Mouse (Mus musculus): ENCODE measurements around the gene Mvb12a.
"Not testable (repeated sequence)": the region's sequence is repeated elsewhere in the genome, so short reads cannot be mapped to it uniquely, and the experiment has no call there.

Gene Mvb12a

DNA sequence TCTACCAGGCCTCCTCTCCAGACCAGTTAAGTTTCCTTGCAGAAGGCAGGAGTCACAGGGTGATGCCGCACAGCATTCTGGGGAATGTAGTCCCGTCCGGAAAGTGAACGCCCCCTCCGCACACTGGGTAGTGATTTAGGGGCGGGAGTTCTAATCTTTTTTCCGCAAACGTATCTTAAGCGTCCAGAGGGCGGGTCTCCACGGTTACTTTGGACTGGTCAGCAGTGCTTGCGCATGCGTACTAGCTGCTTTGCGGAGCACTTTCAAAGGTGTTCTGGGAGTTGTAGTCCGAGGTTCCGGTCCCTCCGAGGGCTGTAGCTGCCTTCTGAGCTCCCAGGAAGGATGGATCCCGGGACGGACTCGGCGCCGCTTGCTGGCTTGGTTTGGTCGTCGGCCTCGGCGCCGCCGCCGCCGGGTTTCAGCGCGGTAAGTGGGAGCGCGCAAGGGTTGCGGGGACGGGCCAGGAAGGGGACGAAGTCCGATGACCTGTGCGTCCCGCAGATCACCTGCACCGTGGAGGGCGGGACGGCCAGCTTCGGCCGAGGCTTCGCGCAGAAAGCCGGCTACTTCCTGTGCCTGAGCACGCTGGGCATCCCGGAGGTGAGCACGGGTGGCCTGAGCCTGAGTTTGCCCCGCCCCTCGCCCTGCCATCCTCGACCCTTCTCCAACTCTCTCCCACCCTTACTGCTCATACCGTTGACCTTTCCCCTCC, at the start of gene Mvb12a:
TSS of gene Mvb12a (plus strand) at position 291 of the 712 bp plus-strand sequence.
- peak; percentile 92 to 93 for DNase-seq (ENCODE audit: low read depth in 1 of 2, low spot score in 2 of 2)

DNA sequence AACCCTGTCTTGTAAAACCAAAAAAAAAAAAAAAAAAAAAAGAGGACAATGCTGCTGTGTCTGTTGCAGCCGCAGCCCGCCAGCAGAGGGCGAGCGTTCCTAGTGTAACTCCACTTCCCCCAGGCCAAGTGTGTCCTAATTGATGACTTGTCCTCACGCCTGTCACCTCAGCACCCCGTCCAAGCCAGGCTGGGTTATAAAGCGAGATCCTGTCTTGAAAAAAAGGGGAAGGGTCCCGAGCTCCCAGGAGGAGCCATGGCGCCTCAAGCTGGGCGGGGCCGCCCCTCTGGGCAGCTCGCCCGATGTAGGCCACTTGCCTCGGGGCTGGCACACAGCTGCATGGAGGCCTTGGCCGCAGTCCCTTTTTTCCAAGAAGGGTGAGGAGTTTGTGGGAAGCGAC, 47.7 kb upstream of the Mvb12a start:
- peak in 1 of 2 experiments; percentile 74 for DNase-seq (ENCODE audit: low read depth in 1 of 2, low spot score in 2 of 2)

DNA sequence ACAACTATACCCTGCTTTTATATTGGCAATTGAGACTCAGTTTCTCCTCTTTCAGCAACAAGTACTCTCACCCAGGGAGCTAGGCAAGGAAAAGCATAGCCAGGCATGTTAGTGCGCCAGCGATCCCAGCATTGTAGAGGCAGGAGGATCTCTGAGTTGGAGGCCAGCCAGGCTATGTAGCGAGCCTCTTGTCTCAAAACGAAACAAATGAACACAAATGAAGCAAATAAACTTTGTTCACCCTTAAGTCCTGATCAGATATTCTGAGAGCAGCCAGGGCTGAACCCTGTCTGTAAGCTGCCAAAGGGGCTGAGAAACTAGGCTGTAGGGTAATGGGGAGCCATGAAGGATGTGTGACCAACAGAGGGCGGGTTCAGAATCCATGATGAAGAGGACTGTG, 46.9 kb upstream of the Mvb12a start:
- DNase-seq (ENCODE audit: low read depth in 1 of 2, low spot score in 2 of 2) = no peak

DNA sequence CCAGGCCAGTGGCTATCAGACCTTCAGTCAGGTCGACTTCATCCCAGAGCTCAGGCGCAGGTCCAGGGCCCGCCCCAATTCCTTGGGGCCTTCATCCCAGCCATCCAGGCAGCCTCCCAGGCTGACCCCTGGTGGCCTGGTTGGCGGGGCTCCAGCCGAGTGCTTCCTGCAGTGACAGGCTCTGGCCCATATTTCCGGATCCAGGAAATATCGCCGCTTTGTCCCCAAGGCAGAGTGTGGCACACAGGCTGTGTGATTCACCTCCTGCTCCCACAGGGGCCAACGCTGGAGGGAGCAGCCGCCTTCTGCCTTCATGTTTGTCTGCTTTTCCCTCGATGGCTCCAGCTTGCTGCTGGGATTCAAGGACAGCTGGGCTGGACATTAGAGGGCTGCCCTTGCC, 46.2 kb upstream of the Mvb12a start:
- DNase-seq (ENCODE audit: low read depth in 1 of 2, low spot score in 2 of 2) = no peak

DNA sequence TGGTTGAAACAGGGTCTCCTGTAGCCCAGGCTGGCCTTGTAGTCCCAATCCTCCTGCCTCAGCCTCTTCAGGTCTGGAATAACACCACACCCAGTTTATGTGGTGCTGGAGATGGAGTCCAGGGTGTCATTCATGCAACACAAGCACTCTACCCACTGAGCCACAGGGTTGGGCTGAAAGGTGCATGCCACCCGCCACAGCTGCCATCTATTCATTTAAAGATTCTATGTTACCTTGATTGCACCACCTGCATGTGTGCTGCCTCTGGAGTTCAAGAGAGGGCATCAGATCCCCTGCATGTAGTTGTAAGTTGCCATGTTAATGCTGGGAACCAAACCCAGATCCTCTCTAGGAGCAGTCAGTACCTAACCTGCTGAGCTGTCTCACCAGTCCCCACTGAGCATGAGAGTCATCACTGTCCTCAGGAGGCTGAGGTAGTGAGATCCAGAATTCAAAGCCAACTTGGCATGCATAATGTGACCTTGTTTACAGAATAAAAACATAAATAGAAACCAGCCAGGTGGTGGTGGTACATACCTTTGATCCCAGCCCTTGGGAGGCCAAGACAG, 45.6 kb upstream of the Mvb12a start:
- no peak for DNase-seq (ENCODE audit: low read depth in 1 of 2, low spot score in 2 of 2)

DNA sequence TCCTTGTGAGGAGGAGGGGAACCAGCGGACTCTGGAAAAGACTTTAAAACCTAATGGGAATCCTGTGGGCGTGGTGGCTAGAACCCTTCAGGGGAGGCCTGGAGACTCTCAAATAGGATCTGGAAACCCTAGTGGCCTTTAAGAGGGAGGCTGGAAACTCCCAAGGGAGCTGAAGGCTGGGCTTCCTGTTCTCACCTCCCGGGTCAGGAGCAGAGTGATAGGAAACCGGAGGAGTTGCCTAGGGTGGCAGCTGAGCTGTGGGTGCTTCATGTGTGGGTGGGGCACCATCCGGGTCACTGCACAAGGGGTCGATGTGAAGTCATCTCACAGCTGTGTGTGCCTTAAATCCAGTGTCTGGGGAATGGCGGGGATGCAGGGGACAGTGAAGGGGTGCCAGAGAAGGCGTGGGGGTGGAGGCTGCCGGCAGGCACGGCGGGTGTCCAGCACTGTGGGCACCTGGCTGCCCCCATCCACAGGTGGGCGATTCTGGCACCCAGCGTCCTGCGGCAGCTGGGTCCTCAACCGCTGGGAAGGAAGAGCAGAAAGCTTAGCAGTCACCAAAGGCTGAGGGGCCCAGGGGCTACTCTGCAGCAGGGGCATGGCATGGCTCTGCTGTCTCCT, 44.7 kb upstream of the Mvb12a start:
- no peak for DNase-seq (ENCODE audit: low read depth in 1 of 2, low spot score in 2 of 2)

DNA sequence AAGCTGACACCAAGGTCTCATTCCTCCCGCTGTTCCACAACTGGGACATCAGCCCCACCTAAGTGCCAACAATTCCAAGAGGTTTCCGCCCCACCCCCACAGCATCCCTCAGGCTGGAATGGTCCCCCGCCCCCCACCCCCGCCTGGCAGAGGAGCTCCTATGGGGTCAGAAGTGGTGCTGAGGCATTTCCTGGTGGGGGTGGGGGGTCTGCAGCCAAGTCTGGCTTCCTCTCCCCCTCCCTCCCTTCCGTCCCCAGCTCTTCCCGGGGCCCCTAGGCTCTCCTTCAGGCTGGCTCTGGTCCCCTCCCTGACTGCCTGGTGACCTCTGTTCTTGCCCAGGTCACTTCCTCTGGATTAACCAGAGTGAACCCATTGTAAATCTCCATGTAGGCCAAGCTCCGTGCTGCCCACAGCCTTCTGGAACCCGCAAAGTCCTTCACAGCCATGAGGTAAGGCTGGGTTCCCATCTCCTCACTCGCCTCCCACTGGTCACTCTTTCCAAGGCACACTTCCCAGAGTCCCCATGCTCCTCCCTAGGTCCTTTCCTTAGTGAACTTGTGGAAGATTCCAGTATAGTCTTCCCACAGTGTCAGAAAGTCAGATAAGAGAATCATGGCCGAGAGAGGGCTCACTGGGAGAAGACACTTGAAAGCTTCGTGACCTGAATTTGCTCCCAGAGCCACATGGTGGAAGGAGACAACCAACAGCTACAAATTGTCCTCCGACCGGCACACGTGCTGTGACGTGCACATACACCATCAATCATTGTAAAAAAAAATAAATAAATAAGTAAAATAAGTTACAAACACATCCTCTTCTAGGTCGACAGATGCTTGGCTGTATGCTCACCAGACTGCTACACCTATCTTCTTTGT, 43.7 kb upstream of the Mvb12a start:
- DNase-seq (ENCODE audit: low read depth in 1 of 2, low spot score in 2 of 2) = no peak

DNA sequence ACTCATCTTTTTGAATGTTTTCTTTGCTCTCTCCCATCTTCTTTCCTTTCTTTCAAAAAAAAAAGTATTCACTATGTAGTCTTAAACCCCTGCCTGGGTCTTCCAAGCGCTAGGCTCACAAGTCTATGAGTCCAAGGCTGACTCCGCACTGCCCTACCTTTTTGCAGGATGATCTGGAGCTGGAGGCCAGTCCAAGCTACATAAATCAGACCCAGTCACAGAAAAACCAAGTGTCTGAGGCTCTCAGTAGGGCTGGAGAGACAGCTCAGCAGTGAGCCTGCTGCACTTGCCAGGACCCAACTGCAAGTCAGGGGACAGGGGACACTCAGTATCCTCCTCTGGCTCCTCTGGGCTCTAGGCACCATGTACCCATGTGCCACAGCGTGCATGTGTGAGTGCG, 38.4 kb upstream of the Mvb12a start:
- DNase-seq (ENCODE audit: low read depth in 1 of 2, low spot score in 2 of 2) = no peak

DNA sequence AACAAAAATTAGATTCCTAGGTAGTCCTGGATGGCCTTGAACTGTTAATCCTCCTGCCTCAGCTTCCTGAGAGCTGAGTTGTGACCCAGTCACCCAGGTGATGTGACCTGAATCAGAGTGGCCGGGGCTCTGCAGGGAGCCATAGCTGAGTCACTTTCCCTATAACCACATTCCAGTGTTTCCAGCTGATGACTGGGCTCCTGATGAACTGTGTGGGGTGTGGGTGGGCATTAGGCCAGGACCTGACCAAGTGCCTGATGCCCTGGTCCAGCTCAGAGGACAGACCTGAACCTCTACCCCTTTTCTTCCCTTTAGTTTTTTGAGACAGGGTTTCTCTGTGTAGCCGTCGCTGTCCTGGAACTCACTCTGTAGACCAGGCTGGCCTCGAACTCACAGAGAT, 37.4 kb upstream of the Mvb12a start:
- DNase-seq (ENCODE audit: low read depth in 1 of 2, low spot score in 2 of 2) = no peak

DNA sequence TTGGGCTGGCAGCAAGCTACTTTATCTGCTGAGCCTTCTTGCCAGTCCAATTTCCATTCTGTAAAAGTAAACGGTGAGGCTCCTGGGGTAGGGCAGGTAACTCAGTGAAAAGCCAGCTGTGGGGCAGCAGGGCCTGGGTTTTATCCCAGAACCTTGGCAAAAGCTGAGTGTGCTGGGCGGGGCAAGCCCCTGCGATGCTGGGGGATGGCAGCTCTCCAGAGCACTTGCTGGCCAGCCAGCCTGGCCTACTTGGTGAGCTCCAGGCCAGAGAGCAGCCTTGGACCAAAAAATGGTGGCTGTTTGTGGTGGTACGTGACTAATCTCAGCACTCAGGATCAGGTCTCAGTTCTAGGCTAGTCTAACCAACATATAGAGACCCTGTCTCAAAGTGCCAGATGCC, 36.7 kb upstream of the Mvb12a start:
- no peak for DNase-seq (ENCODE audit: low read depth in 1 of 2, low spot score in 2 of 2)

DNA sequence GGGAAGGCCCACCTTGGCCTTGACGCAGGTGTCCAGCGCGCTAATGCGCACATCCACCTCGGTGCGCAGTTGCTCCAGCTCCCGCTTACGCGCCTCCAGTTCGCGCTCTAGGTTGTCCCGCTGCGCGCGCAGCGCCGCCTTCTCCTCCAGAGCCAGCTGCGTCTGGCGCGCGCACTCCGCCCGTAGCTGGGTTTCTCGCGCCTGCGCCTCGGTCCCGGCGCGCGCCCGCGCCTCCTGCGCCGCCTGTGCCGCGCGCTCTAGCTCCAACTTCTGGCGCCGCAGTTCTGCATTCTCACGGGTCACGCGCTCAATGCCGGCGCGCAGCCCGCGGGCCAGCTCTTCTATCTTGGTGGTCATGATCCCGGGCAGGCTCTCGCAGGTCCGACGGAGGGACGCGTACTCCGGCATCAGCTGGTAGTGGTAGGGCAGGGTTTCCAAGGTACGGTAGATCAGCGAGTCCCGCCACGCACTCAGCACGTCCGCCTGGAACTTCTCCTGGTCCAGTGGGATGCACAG, 35.1 kb upstream of the Mvb12a start:
- no peak for DNase-seq (ENCODE audit: low read depth in 1 of 2, low spot score in 2 of 2)

DNA sequence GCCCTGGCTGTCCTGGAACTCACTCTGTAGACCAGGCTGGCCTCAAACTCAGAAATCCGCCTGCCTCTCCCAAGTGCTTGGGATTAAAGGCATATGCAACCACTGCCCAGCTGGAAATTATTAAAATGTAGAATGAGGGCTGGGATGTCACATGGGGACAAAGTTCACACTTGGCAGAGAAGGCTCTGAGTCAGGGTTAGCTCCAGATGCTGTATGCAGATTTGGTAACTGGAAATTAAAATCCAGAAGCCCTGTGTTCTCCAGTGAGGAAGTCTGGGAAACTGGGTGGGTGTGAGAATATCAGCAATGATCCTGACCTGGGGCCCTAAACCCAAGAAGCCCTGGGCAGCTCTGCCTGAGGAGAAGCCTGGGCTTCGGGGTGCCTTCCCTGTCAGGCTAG, 33.4 kb upstream of the Mvb12a start:
- no peak for DNase-seq (ENCODE audit: low read depth in 1 of 2, low spot score in 2 of 2)

DNA sequence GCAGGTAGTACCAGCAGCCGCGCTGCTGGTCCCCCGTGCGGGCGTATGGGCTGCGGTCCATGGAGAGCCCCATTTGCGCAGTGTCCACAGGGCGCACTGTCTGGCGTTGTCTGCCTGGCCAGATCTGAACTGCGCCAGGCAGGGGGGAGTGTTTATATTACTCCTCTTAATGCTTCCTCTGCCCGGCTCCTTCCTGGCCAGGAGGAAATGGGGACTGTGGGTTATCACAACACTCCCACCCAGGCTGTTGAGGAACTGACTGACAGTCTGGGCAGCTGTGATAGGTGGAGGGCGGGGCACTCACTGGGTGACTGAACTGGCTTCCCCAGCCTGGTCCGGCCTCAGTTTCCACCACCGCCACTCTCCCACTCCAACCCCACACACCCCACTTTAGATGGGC, 31.1 kb upstream of the Mvb12a start, which contains the start of gene Plvap:
TSS of gene Plvap (minus strand) at position 109 of the 400 bp plus-strand sequence.
- DNase-seq (ENCODE audit: low read depth in 1 of 2, low spot score in 2 of 2) = no peak

DNA sequence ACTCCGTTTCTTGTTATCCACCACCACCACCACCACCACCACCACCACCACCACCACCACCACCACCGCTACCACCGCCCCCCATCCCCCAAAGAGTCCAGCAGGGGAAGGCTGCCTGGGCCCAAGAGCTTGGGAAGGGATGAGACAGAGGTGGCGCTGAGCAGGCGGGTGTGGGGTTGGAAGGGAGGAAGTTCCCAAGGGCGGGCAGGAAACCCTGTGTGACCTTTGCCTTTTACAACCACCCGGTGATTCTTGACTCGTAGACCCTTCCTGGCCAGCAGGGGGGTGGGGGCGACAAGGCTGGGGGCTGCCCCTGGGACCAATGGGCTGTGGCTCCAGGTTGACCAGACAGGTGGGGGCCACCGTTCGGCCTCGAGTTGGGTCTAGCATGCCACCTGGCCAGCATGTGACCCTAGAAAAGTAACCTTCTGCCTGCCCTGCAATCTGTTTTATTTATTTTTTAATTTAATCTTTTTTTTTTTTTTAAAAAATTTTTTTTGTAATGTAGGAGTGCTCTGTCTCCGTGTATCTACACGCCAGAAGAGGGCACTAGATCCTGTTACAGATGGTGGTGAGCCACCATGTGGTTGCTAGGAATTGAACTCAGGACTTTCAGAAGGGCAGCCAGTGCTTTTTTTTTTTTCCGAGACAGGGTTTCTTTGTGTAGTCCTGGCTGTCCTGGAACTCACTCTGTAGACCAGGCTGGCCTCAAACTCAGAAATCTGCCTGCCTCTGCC, 29.5 kb upstream of the Mvb12a start:
- DNase-seq (ENCODE audit: low read depth in 1 of 2, low spot score in 2 of 2) = no peak

DNA sequence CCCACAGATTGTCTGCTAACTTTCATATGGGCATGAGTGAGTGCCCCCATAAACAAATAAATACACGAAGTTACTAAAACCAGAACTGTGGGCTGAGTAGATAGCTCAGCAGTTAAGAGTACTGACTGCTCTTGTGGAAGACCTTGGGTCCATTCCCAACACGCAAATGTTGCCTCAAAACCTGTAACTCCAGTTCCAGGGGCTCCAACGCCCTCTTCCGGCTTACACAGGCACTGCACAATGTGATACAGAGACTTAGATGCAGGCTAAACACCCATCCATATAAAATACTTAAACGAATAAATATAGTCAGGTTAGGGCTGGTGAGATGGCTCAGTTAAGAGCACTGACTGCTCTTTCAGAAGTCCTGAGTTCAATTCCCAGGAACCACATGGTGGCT, 27.7 kb upstream of the Mvb12a start:
- no peak for DNase-seq (ENCODE audit: low read depth in 1 of 2, low spot score in 2 of 2)

DNA sequence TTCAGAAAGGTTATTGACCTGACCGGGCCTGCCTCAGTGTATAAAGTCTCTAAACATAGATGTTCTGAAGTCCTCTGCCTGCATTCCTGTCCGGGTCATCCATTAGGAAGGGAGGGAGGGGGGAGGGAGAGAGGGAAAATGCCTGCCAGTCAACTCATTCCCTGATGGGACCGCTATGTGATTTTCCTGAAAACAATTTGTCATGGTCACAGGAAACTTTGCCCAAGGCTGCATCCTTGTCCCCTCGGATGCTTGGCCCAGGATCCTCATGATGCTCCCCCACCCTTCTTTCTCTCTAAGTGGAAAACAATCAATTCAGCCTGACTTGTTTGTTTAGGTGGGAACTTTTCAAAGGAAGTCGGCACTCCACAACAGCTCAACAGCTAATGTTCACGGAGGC, 25.9 kb upstream of the Mvb12a start:
- DNase-seq (ENCODE audit: low read depth in 1 of 2, low spot score in 2 of 2) = no peak

DNA sequence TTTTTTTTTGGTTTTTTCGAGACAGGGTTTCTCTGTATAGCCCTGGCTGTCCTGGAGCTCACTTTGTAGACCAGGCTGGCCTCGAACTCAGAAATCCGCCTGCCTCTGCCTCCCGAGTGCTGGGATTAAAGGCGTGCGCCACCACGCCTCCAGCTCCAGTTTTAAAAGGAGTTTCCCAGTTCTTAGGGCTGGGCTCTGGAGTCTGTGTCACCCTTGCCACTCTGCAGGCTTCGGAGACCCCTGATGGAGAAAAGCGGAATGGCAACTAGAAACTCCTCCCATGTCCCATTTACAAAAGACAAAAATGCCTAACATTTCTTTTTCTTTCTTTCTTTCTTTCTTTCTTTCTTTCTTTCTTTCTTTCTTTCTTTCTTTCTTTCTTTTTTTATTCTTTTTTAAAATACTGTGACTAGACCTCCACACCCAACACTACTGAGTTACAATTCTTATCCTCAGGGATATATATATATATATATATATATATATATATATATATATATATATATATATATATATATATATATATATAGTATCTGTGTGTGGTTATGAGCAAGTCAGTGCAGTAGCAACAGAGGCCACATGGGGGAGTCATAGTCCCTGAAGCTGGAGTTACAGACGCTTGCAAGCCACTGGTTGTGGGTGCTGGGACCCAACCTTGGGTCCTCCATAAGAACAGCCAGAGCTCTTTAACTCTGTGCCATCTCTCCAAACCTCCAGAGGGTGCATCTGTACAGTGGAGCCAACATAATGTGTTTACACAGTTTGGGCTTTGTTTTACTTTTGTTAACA, 23.5 kb upstream of the Mvb12a start:
- not testable (repeated sequence) for DNase-seq (ENCODE audit: low read depth in 1 of 2, low spot score in 2 of 2)

DNA sequence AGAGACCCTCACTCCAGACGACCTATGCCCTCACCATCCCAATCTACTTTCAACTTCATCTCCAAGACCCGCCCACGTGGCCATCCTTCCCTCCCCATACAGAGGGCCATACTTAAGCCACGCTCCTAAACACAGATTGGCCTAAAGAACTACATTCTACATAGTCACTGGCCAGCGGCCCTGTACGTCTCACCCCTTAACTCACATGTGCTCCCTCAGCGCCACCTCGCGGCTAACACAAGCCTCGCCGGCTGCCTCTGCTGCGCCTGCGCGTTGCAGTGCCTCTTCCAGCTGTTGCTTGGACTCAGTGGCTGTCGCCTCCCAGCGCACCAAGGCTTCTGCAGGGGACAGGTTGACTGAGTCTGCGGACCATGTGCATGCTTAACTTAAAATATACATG, 21.1 kb upstream of the Mvb12a start:
- DNase-seq (ENCODE audit: low read depth in 1 of 2, low spot score in 2 of 2) = peak; percentile 80 to 94

DNA sequence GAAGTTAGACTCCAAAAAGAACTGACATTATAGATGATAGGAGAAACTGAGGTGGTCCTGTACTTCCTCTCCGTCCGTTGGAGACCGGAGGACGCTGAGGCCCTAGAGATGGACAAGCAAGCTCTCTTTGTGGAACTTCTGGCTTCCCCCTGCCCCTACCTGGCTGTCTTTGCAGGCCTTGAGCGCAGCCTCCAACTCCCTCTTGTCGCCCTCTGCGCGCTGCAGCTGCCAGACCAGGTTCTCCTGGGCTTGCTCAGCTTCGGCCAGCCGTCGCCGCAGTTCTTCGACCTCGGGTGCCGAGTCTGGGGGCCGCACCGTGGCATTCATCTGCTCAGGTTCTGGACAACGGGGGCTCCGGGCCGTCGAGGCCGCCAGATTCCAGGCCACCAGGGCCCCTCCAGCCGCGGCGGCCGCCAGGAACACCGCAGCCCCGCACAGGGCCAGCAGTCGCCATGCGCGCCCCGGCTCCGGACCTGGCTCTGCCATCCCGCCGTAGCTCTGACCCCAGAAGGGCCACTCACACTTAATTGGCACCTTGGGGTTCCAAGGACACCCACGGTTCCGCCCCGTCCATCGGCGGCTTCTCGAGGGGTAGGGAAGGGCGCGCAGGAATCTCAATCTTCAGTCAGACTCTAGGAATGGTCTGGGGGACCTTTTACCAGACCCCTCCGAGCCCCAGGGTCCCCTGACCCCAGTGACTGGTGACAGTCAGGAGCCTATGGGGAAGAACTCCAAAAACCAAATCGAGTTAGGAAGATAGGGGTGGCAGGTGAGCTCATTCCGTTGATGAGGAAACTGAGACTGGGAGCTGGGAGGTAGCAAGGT, 17.3 kb upstream of the Mvb12a start, which contains the start of gene Ccdc194:
TSS of gene Ccdc194 (minus strand) at position 486 of the 825 bp plus-strand sequence.
- no peak for DNase-seq (ENCODE audit: low read depth in 1 of 2, low spot score in 2 of 2)
